Mouse (Mus musculus): ENCODE measurements around the gene Ankrd61.

Gene Ankrd61

GRCm38 (mm10) chr5:143897635-143898330 is at the start of gene Ankrd61:
Ankrd61 (minus strand) TSS chr5:143897685.
- DNase-seq (ENCODE audit: low spot score) = no peak

GRCm38 (mm10) chr5:143943231-143944125 is 46.0 kb upstream of the Ankrd61 start:
- DNase-seq (ENCODE audit: low spot score) = no peak

DNA sequence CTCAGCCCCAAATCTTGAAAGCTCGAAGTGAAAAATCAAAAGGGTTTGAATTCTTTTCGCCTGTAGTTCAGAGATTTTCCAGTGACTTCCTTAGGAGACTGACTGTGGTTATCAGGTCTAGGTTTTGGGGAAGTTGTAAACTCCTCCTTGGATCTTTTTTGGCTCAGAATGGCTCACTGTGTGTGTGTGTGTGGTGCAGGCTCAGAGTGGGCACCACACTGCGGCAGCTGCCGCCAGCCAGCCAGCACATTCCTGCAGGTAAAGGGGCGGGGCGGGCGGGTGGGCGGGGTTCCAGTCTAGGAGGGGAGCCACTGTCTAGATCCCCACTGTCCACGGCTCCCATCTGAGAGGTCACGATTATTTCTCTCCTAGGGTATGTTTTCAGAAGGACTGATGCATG is 44.1 kb upstream of the Ankrd61 start:
- DNase-seq (ENCODE audit: low spot score) = no peak

DNA sequence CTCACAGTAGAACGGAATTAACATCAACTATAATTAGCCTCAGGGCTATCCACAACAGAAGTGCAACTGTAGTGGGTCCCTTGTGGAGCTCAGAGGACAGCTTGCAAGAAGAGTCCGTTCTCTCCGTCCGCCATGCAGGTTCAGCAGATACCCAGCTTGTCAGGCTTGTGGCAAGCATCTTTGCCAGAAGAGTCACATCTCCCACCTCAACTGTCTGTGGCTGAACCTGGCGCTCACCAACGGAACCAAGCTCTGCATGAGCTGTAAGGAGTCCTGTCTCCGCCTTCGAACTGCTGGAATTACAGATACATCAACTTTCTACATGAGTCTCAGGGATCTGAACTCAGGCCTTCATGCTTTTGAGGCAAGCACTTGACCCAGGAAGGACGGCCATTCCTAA is 38.7 kb upstream of the Ankrd61 start:
- DNase-seq (ENCODE audit: low spot score) = no peak

DNA sequence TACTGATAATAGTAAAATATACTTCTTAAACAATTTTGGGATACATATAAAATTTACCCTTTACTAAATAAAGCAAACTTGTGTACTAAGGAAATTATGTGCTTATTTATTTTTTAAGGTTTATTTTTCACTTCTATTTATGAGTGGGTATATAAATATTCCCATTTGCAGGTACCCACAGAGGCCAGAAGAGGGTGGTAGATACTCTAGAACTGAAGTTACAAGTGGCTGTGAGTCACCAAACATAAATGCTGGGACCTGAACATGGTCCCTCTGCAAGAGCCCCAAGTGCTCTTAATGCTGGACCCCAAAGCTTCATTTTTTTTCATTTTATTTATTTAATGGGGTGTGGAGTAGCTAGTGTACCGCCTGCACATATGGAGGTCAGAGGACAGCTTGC is 36.4 kb upstream of the Ankrd61 start:
- DNase-seq (ENCODE audit: low spot score) = no peak

DNA sequence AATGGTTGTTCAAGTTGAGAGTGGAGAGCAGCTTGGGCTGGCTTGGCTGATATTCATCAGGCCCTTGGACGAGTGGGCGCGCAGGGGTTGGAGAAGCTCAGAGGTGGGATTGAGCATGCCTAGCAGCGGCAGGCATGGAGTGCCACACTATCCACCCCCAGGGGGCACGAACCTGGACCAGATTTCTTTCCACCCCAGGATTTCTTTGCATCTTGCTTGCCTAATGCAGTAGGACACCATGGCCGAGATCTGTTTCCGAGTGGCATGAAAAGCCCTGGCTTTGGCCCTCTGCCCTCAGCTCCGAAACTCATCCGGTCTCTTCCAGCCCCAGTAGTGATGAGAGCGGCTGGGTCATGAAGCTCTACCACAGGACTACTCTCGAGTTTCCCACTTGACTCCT is 35.9 kb upstream of the Ankrd61 start:
- no peak for DNase-seq (ENCODE audit: low spot score)

GRCm38 (mm10) chr5:143932831-143933230 is 35.3 kb upstream of the Ankrd61 start, which contains the start of gene Rsph10b:
Rsph10b (plus strand) TSS chr5:143933035.
- DNase-seq (ENCODE audit: low spot score) = no peak

GRCm38 (mm10) chr5:143931863-143932580 is 34.5 kb upstream of the Ankrd61 start:
- DNase-seq (ENCODE audit: low spot score) = no peak

- no peak for DNase-seq (ENCODE audit: low spot score)
These were observed 33.2 kb upstream of the Ankrd61 start for GRCm38 (mm10) chr5:143930656-143931055.

- DNase-seq (ENCODE audit: low spot score) = no peak
These were observed 31.8 kb upstream of the Ankrd61 start for GRCm38 (mm10) chr5:143929291-143929690.

DNA sequence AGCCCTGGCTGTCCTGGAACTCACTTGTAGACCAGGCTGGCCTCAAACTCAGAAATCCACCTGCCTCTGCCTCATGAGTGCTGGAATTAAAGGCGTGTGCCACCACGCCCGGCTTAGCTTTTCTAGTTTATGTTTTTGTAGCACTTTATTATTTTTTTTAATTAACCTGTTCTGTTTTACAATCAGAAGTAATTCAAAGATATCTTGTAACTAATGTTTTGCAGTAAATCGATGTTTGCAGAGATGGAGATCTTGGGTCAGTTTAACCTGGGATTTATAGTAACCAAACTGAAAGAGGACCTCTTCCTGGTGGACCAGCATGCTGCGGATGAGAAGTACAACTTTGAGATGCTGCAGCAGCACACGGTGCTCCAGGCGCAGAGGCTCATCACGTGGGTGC is 30.4 kb upstream of the Ankrd61 start, which contains the start of gene Gm42421:
Gene Gm42421, plus strand, starts transcription at position 301 of the 400 bp plus-strand sequence.
- no peak for DNase-seq (ENCODE audit: low spot score)

DNA sequence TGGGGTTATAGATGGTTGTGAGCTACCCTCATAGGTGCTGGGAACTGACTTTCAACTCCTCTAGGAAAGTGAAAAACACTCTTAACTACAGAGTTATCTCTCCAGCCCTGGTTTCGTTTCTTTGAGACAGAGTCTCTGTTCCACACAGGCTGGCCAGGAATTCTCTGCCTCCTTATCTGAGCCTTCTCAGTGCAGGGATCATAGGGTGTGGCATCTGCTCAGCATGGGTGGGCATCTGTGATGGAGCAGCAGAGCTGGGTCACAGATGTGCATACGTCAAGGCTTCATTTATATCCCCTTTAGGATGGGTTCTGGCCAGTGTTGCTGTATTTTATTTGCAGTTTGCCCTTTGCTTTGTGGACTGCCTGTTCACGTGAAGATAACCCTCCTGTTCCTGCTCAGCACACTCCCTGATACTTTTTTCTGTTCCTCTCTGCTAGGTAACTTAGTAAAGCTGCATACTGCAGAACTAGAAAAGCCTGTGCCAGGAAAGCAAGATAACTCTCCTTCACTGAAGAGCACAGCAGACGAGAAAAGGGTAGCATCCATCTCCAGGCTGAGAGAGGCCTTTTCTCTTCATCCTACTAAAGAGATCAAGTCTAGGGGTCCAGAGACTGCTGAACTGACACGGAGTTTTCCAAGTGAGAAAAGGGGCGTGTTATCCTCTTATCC is 27.4 kb upstream of the Ankrd61 start:
- no peak for DNase-seq (ENCODE audit: low spot score)

DNA sequence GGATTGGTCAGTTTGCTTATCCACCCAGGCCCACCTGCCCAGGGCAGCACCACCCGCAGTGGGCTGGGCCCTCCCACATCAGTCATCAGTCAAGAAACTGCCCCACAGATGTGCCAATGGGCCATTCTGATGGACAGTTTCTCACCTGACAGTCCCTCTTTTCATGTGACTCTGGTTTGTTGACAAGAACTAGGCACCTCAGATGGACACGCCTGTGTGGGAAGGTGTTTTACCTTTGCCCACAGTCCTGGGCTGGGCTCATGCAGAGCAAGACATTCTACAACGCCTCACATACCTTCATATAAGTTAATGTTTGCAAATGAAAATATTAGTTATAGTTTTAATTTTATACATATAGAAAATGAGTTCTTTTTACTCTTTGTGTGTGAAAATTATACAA is 20.6 kb upstream of the Ankrd61 start:
- no peak for DNase-seq (ENCODE audit: low spot score)

DNA sequence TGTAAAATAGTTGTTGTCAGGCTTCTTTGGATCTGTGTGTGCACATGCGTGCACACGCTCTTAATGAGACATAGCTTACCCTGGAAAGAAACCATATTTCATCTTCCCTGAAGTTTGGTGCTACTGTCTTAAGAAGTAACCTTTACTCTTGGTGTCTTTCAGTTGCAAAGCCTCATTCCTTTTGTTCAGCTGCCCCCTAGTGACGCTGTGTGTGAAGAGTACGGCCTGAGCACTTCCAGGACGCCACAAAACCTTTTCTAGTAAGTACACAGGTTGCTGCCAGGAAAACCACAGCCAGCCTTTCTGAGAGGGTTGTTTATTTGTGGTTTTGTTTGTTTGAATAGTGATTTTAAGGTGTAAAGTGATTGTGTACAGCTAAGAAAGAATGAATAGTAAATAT is 19.9 kb upstream of the Ankrd61 start:
- DNase-seq (ENCODE audit: low spot score) = peak; percentile 83

DNA sequence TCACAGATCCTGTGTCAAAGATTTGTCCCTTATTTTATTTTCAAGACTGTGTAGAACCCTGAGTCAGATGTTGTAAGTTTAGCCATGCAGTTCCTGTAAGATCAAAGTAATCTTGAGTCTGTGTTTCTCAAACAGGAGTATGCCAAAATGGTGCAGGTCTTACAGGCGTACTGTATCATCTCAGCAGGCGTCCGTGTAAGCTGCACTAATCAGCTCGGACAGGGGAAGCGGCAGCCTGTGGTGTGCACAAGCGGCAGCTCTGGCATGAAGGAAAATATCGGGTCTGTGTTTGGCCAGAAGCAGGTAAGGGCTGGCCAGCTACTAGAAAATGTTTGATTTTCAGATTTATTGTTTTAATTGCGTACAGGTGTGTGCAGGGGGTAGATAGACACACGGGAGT is 18.7 kb upstream of the Ankrd61 start:
- DNase-seq (ENCODE audit: low spot score) = no peak

DNA sequence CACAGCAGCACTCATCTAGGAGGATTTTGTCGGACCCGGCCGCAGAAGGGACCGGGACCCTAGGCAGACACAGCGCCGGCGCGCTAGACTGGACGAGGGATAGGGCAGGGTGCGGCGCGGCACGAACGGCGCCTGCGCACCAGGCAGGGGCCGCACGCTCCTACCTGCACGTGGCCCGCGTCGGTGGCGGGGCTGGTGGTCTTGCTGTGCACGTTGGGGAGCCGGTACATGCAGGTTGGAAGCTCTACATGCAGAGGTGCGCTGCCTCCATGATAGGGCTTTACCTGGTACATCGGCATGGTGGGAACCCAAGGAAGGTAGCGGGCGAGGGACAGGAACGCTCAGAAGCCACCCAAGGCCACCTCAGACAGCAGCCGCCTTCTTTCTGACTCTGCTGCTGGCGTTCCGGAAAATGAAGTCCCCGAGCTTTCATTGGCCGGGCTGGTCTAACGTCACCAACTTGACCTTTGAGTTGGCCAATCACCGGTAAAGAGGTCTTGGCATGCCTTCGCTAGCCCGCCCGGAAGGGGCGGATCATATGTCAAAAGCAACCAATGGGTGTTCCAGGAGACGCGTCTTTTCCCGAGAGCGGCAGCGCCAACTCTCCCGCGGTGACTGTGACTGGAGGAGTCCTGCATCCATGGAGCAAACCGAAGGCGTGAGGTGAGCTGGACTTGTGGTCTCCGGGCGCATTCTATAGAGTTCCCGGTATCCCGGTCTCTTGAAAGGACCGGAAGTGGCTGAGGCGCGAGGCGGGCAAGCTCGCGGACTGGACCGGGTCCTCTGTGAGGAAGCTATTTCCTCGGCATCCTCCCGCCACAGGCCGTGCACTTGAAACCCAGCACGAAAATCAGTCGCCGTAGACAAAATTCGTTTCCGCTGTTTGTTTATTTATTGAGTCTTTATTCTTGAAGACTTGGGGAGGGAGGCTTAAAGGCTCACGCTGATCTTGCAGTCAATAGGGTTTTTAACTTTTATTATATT is 12.2 kb upstream of the Ankrd61 start, which contains the start of the genes Aimp2 and Pms2:
Gene Aimp2, minus strand, starts transcription at position 431 of the 984 bp plus-strand sequence.
Gene Pms2, plus strand, starts transcription at position 548 of the 984 bp plus-strand sequence.
- DNase-seq (ENCODE audit: low spot score) = peak; percentile 99

- DNase-seq (ENCODE audit: low spot score) = no peak
These were observed 11.4 kb upstream of the Ankrd61 start for GRCm38 (mm10) chr5:143908926-143909325.

- no peak for DNase-seq (ENCODE audit: low spot score)
These were observed 8.9 kb upstream of the Ankrd61 start for GRCm38 (mm10) chr5:143906429-143906828.

DNA sequence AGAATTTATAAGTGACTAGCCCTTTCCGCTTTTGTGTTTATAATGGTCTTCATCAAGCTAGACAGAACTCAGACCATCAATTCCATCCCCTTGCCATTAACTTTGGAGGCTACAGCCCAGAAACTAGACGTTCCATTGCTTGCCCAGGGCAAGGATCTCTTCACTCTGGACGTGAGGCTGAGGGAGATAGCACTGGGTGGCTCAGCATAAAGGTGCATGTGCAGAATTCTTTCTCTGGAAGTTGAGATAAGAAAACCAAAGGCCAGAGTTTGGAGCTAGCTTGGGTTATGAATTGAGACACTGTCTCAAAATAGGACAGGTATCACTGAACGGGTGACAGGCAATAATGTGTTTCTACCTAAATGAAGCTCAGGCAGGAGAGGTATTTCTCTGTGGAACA is 6.3 kb upstream of the Ankrd61 start:
- no peak for DNase-seq (ENCODE audit: low spot score)

DNA sequence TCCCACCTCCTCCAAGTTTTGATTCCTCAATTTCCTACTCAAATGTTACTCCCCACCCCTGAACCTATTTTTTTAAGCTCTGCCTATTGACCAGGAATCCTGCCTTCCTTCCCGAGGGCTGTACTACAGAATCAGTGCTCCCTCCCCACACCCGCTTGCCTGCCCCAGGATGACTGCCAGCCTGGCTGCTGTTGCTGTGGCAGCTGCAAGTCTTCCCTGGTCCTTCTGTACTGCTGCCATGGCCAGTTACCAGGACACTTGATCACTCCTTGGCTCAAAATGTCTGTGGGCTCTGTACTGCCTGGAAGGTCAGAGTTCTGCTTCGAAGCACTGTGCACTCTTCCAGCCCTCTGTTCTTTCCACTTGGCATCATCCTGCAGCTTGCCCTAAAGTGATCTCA is 4.6 kb upstream of the Ankrd61 start:
- DNase-seq (ENCODE audit: low spot score) = peak; percentile 72

Data from adipocyte (in vitro differentiated cells).